Mouse (Mus musculus) small intestine, adult 2 months (tissue): ENCODE results near the gene Shisa8. TPM values are rescaled to one million over a fixed set of nuclear protein-coding genes. Genes with fewer than 3 reads are reported as not detected.

Source experiments
- H3K27ac ChIP-seq: fragments of 200-500 bp; 2 replicates; pipeline ENCODE4 v1.5.1; 2012; ENCODE audit warnings: low read depth, low read length, control low read depth, inconsistent platforms; ENCODE audit not compliant: insufficient read depth
- H3K27me3 ChIP-seq: fragments of 200-500 bp; 2 replicates; pipeline ENCODE4 v1.6.1; 2012; ENCODE audit warnings: mild to moderate bottlenecking, moderate library complexity, low read length, inconsistent platforms; ENCODE audit not compliant: control insufficient read depth, insufficient read depth
- H3K36me3 ChIP-seq: fragments of 200-500 bp; 2 replicates; pipeline ENCODE4 v1.6.1; 2012; ENCODE audit warnings: mild to moderate bottlenecking, low read length, control low read depth, inconsistent platforms; ENCODE audit not compliant: control insufficient read depth, insufficient read depth
- H3K4me1 ChIP-seq: fragments of 200-500 bp; 2 replicates; pipeline ENCODE4 v1.6.1; 2012; ENCODE audit warnings: low read length, inconsistent platforms, mixed read lengths; ENCODE audit not compliant: control insufficient read depth, insufficient read depth, insufficient read length
- H3K4me3 ChIP-seq: fragments of 200-500 bp; 2 replicates; pipeline ENCODE4 v1.5.1; 2012; ENCODE audit warnings: low read depth, mild to moderate bottlenecking, control low read depth, inconsistent platforms, low read length, moderate library complexity
- CTCF ChIP-seq: fragments of 200-500 bp; IDR thresholded peaks from 2 replicates; pipeline ENCODE4 v1.5.1; 2012; ENCODE audit warnings: low read depth, mild to moderate bottlenecking, control low read depth, inconsistent platforms, low read length, moderate library complexity, mixed read lengths; ENCODE audit not compliant: insufficient replicate concordance, insufficient read length; ENCODE audit errors: extremely low read depth
- POLR2A ChIP-seq: fragments of 200-500 bp; IDR thresholded peaks from 2 replicates; pipeline ENCODE4 v1.6.1; 2012; ENCODE audit warnings: low read depth, mild to moderate bottlenecking, control low read depth, inconsistent platforms, low read length, moderate library complexity
- WGBS: fragments of 180-500 bp; shearing (Covaris S2); methylation state at CpG from one replicate; pipeline ENCODE4 v1.1.7; 2018; 5-methylcytosine and 5-hydroxymethylcytosine counted together
- polyA plus RNA-seq: library from polyadenylated mRNA; depleted of rRNA; stranded (reverse); fragments of >200 nt; gene quantifications from 2 replicates; pipeline ENCODE4 v1.2.3, GENCODE M21; 2012

The Shisa8 gene
- polyA plus RNA-seq, 1 experiment: 2.6 TPM

GRCm38 (mm10) chr15:82208307-82208706, 4.3 kb downstream of the Shisa8 start:
- 83% methylated on average over 8 of the region's 8 CpGs for WGBS
- TF ChIP-seq CTCF (no peak), POLR2A (no peak)
- peaks cover 24% of the 10 kb centered on the region for H3K36me3 ChIP-seq
- H3K4me1 ChIP-seq: peaks cover 9% of the 10 kb centered on the region; the same call in 1 of the 2 replicates
- peaks cover 25% of the 10 kb centered on the region for H3K27me3 ChIP-seq
- no peak overlapping the region for H3K4me3 ChIP-seq
- no peak overlapping the region for H3K27ac ChIP-seq

DNA sequence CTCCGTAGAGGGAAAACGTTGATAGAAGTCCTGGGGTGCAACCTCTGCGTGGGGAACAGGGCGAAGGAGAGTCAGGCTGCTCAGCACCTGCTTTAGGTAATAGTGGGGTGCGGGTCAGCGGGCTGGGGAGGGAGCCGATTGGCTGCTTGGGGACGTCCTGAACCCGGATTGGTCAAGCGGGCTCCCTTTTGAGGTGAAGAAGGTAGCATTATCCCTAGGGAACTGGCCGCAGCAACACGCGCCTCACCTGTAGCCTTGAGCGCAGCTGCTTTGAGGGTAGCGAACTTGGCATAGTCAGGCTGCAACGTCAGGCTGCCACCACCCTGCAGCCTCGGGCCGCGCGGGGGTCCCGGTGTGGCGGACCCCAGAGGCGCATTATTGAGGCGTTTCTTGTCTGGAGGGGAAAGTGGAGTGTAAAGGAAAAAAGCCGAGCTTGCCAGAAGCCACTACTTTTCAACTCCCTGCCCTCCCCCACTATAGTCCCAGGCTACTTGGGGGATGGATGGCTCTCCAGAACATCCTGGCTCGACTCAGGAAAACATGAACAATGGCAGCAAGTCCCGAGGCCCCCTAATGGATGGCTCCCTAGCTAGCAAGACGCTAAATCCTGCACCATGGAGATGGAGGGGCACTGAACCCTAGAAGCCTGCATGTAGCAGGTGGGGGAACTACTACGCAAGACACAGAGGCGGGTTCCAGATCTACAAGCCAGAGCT, 5.0 kb downstream of the Shisa8 start:
- no peak for TF ChIP-seq POLR2A
- no peak for TF ChIP-seq CTCF
- Histone ChIP-seq H3K27ac (no peak overlapping the region), H3K4me1 (peaks cover 9% of the 10 kb centered on the region; the same call in 1 of the 2 replicates), H3K27me3 (peaks cover 20% of the 10 kb centered on the region), H3K36me3 (peaks cover 31% of the 10 kb centered on the region), H3K4me3 (no peak overlapping the region)
- 61% methylated on average over 30 of the region's 30 CpGs for WGBS

GRCm38 (mm10) chr15:82207105-82207459, 5.5 kb downstream of the Shisa8 start:
- H3K27ac ChIP-seq: no peak overlapping the region
- WGBS: 56% methylated on average over 34 of the region's 34 CpGs

GRCm38 (mm10) chr15:82206365-82207104, 6.1 kb downstream of the Shisa8 start:
- Histone ChIP-seq H3K27me3 (peaks cover 9% of the 10 kb centered on the region; the same call in 1 of the 2 replicates), H3K4me1 (no peaks in the 10 kb centered on the region)

More at GRCm38 (mm10) chr15:82207105-82207459, 5.5 kb downstream of the Shisa8 start:
- H3K27me3 ChIP-seq: peaks cover 14% of the 10 kb centered on the region
- H3K4me1 ChIP-seq: peaks cover 5% of the 10 kb centered on the region; the same call in 1 of the 2 replicates
- TF ChIP-seq POLR2A: no peak
- TF ChIP-seq CTCF: no peak
- peaks cover 37% of the 10 kb centered on the region for H3K36me3 ChIP-seq
- no peak overlapping the region for H3K4me3 ChIP-seq

DNA sequence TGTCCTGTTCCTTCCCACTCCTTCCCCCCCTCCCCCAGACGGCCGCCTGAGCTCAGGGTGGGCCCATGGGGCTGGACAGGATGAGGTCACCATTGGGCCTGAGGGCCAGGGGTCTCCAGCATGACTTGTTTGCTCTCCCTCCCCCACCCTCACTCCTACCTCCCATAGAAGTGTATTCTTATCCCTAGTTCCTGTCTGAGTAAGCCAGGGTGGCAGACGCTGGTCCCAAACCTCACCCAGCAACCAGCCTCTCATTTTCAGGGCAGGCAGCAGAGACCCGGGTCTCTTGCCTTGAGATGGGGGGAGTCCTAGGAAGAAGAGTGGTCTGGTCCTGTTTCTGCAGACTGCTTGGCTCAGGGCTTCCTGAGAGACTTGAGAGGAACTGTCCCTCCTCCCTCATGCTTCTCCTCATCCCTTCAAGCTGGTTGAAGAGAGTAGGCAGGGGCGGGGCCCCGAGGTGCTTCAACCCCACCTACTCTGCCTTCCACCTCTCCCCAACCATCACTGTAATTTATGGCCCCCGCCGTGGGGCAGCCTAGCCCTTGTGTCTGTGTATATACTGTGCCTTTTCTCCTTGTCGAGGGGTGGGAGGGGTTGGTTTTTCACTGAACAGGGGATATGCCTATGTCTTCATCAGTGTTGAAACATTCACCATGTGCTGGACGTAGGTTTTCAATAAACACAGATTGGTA, 7.8 kb downstream of the Shisa8 start:
- Histone ChIP-seq H3K27ac (no peak overlapping the region), H3K4me1 (no peaks in the 10 kb centered on the region), H3K4me3 (no peak overlapping the region), H3K27me3 (no peaks in the 10 kb centered on the region), H3K36me3 (peaks cover 56% of the 10 kb centered on the region)
- TF ChIP-seq POLR2A (no peak), CTCF (no peak)
- WGBS: 77% methylated on average over 10 of the region's 10 CpGs

More at GRCm38 (mm10) chr15:82206365-82207104, 6.1 kb downstream of the Shisa8 start:
- no peak overlapping the region for H3K27ac ChIP-seq
- H3K4me3 ChIP-seq: no peak overlapping the region
- WGBS: 54% methylated on average over 9 of the region's 9 CpGs
- TF ChIP-seq CTCF: no peak
- no peak for TF ChIP-seq POLR2A
- peaks cover 41% of the 10 kb centered on the region for H3K36me3 ChIP-seq

GRCm38 (mm10) chr15:82203611-82204351, 8.8 kb downstream of the Shisa8 start:
- H3K36me3 ChIP-seq: peaks cover 66% of the 10 kb centered on the region
- H3K4me3 ChIP-seq: no peak overlapping the region
- TF ChIP-seq POLR2A (no peak), CTCF (no peak)
- H3K27ac ChIP-seq: no peak overlapping the region
- H3K4me1 ChIP-seq: no peaks in the 10 kb centered on the region
- no peaks in the 10 kb centered on the region for H3K27me3 ChIP-seq
- 88% methylated on average over 20 of the region's 20 CpGs for whole genome bisulfite sequencing

DNA sequence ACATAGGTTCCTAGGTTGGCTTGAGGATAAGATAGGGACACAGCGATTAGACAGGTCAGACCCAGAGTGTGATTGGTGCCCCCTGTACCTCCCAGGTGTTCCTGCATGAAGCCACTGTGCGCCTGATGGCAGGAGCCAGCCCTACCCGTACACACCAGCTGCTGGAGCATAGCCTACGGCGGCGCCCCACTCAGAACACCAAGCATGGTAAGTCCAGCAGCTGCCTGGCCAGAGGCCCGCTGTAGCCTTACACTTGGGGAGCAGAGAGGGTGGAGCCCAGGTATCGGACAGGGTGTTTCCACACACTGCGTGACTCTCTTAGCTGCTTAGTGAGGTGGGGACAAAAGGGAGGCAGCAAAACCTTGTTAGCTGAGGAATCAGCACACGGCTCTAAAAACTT, 9.5 kb downstream of the Shisa8 start:
- no peaks in the 10 kb centered on the region for H3K27me3 ChIP-seq
- TF ChIP-seq POLR2A (no peak), CTCF (no peak)
- peaks cover 71% of the 10 kb centered on the region for H3K36me3 ChIP-seq
- 90% methylated on average over 10 of the region's 10 CpGs for WGBS
- H3K4me3 ChIP-seq: no peak overlapping the region
- H3K27ac ChIP-seq: no peak overlapping the region
- H3K4me1 ChIP-seq: no peaks in the 10 kb centered on the region
